Mouse (Mus musculus) lung, embryonic 16.5 days (tissue): ENCODE results near the gene Gstt4. TPM values are rescaled to one million over a fixed set of nuclear protein-coding genes. Genes with fewer than 3 reads are reported as not detected.

Source experiments
- ATAC-seq: fragments of 200-750 bp; cut with Nextera tagmentation; 2 replicates; pipeline ENCODE4 v1.8.0; 2017; ENCODE audit warnings: low read depth, mild to moderate bottlenecking, moderate library complexity
- H3K27ac ChIP-seq: fragments of 300-500 bp; sonication (generic); 2 replicates; pipeline ENCODE4 v1.5.1; 2014; ENCODE audit warnings: mild to moderate bottlenecking, control low read depth, low read length
- H3K27me3 ChIP-seq: fragments of 300-500 bp; sonication (generic); 2 replicates; pipeline ENCODE4 v1.6.1; 2014; ENCODE audit warnings: low read depth, low read length, mixed read lengths; ENCODE audit not compliant: control insufficient read depth, insufficient read depth
- H3K36me3 ChIP-seq: fragments of 300-500 bp; sonication (generic); 2 replicates; pipeline ENCODE4 v1.6.1; 2014; ENCODE audit warnings: low read length; ENCODE audit not compliant: control insufficient read depth, insufficient read depth
- H3K4me1 ChIP-seq: fragments of 300-500 bp; sonication (generic); replicated peaks from 2 replicates; pipeline ENCODE4 v1.6.1; 2014; ENCODE audit warnings: low read length, mixed read lengths; ENCODE audit not compliant: control insufficient read depth, insufficient read depth
- H3K4me2 ChIP-seq: fragments of 300-500 bp; sonication (generic); 2 replicates; pipeline ENCODE4 v1.6.1; 2014; ENCODE audit warnings: low read depth, low read length, control low read depth
- H3K4me3 ChIP-seq: fragments of 300-500 bp; sonication (generic); 2 replicates; pipeline ENCODE4 v1.5.1; 2014; ENCODE audit warnings: mild to moderate bottlenecking, low read length, control low read depth
- H3K9ac ChIP-seq: fragments of 300-500 bp; sonication (generic); 2 replicates; pipeline ENCODE4 v1.6.1; 2014; ENCODE audit warnings: low read length, control low read depth
- H3K9me3 ChIP-seq: fragments of 300-500 bp; sonication (generic); 2 replicates; pipeline ENCODE4 v1.6.1; 2016; ENCODE audit warnings: low read length; ENCODE audit not compliant: control insufficient read depth
- WGBS: fragments of 180-500 bp; shearing (Covaris S2); extraction: QIAGEN DNeasy Blood & Tissue Kit; methylation state at CpG from one replicate; pipeline ENCODE4 v1.1.7; 2014; 5-methylcytosine and 5-hydroxymethylcytosine counted together
- polyA plus RNA-seq: library from polyadenylated mRNA; unstranded; fragments of >200 nt; fragmentation: Nextera tagmentation; extraction: Ambion mirVana; gene quantifications from 2 replicates; pipeline ENCODE4 v1.2.1, GENCODE M21; 2015

The Gstt4 gene
- polyA plus RNA-seq, 1 experiment from 2014 or later, result not detected

- peak; percentile 56 for ATAC-seq
- 3% methylated on average over 18 of the region's 18 CpGs for WGBS
Measured at GRCm38 (mm10) chr10:75798176-75798696, 24.1 kb downstream of the Gstt4 start, which contains the start of gene Gstt1. TSS of gene Gstt1 (minus strand) at chr10:75798584.

GRCm38 (mm10) chr10:75797619-75798175 is 24.6 kb downstream of the Gstt4 start:
- H3K4me3 ChIP-seq, result peak overlapping the region; percentile 61
- H3K27ac ChIP-seq, result peak overlapping the region; percentile 49
- WGBS, result 0% methylated on average over 12 of the region's 12 CpGs
- H3K4me1 ChIP-seq, result peaks cover 22% of the 10 kb centered on the region
- no peaks in the 10 kb centered on the region for H3K36me3 ChIP-seq
- peak; percentile 70 for ATAC-seq
- no peaks in the 10 kb centered on the region for H3K9me3 ChIP-seq
- H3K9ac ChIP-seq, result peak overlapping the region; percentile 71
- no peaks in the 10 kb centered on the region; the same call in 1 of the 2 replicates for H3K27me3 ChIP-seq
- peak overlapping the region; percentile 96 for H3K4me2 ChIP-seq

More at GRCm38 (mm10) chr10:75798176-75798696, 24.1 kb downstream of the Gstt4 start, which contains the start of gene Gstt1:
- Histone ChIP-seq H3K27ac (peak within 1 kb of the TSS; percentile 49), H3K27me3 (no peaks in the 10 kb centered on the region; the same call in 1 of the 2 replicates), H3K4me3 (peak within 1 kb of the TSS; percentile 61), H3K9ac (peak within 1 kb of the TSS; percentile 71), H3K4me2 (peak within 1 kb of the TSS; percentile 96), H3K36me3 (no peaks in the 10 kb centered on the region), H3K4me1 (peaks cover 22% of the 10 kb centered on the region), H3K9me3 (no peaks in the 10 kb centered on the region)

- H3K9me3 ChIP-seq, result no peaks in the 10 kb centered on the region
- H3K36me3 ChIP-seq, result no peaks in the 10 kb centered on the region
- H3K27me3 ChIP-seq, result no peaks in the 10 kb centered on the region; the same call in 1 of the 2 replicates
- H3K9ac ChIP-seq, result peak overlapping the region; percentile 71
- peak overlapping the region; percentile 96 for H3K4me2 ChIP-seq
- WGBS, result 35% methylated on average over 11 of the region's 11 CpGs
- H3K27ac ChIP-seq, result peak overlapping the region; percentile 1; the same call in 1 of the 2 replicates
- ATAC-seq, result peak; percentile 35
- peaks cover 22% of the 10 kb centered on the region for H3K4me1 ChIP-seq
- H3K4me3 ChIP-seq, result peak overlapping the region; percentile 61
Measured at GRCm38 (mm10) chr10:75796731-75797516, 25.4 kb downstream of the Gstt4 start.

GRCm38 (mm10) chr10:75794880-75795279 is 27.5 kb downstream of the Gstt4 start:
- WGBS, result 35% methylated on average over 3 of the region's 3 CpGs
- H3K4me3 ChIP-seq, result no peak overlapping the region
- H3K4me2 ChIP-seq, result no peak overlapping the region
- no peaks in the 10 kb centered on the region for H3K9me3 ChIP-seq
- peak overlapping the region; percentile 12; the same call in 1 of the 2 replicates for H3K9ac ChIP-seq
- H3K36me3 ChIP-seq, result no peaks in the 10 kb centered on the region
- no peaks in the 10 kb centered on the region for H3K27me3 ChIP-seq
- peaks cover 26% of the 10 kb centered on the region for H3K4me1 ChIP-seq
- H3K27ac ChIP-seq, result no peak overlapping the region
- peak; percentile 24; the same call in 1 of the 2 replicates for ATAC-seq

- Histone ChIP-seq H3K27ac (peak overlapping the region; percentile 60; the same call in 1 of the 2 replicates), H3K9me3 (no peaks in the 10 kb centered on the region), H3K4me2 (0 out of 2 replicates have a peak overlapping the region, but pooled peaks have one; percentile 18), H3K4me3 (no peak overlapping the region), H3K36me3 (no peaks in the 10 kb centered on the region), H3K27me3 (no peaks in the 10 kb centered on the region), H3K9ac (peak overlapping the region; percentile 33; the same call in 1 of the 2 replicates), H3K4me1 (peaks cover 16% of the 10 kb centered on the region)
- WGBS, result 10% methylated on average over 7 of the region's 7 CpGs
- peak; percentile 60 for ATAC-seq
Measured at GRCm38 (mm10) chr10:75790773-75791172, 31.6 kb downstream of the Gstt4 start.

GRCm38 (mm10) chr10:75789841-75790240 is 32.5 kb downstream of the Gstt4 start:
- Histone ChIP-seq H3K4me1 (peaks cover 9% of the 10 kb centered on the region), H3K9ac (no peak overlapping the region), H3K27ac (no peak overlapping the region), H3K36me3 (no peaks in the 10 kb centered on the region), H3K27me3 (no peaks in the 10 kb centered on the region), H3K9me3 (no peaks in the 10 kb centered on the region), H3K4me3 (no peak overlapping the region), H3K4me2 (no peak overlapping the region)
- 62% methylated on average over 5 of the region's 5 CpGs for WGBS
- ATAC-seq, result no peak

- WGBS, result 77% methylated on average over 6 of the region's 6 CpGs
Measured at GRCm38 (mm10) chr10:75789081-75789735, 33.1 kb downstream of the Gstt4 start.

GRCm38 (mm10) chr10:75788277-75788676 is 34.1 kb downstream of the Gstt4 start:
- Histone ChIP-seq H3K9ac (no peak overlapping the region), H3K36me3 (no peaks in the 10 kb centered on the region), H3K4me1 (peaks cover 4% of the 10 kb centered on the region; the same call in 1 of the 2 replicates), H3K27ac (no peak overlapping the region), H3K4me2 (no peak overlapping the region), H3K9me3 (no peaks in the 10 kb centered on the region), H3K4me3 (no peak overlapping the region), H3K27me3 (no peaks in the 10 kb centered on the region)
- WGBS, result 88% methylated on average over 8 of the region's 8 CpGs
- no peak for ATAC-seq

More at GRCm38 (mm10) chr10:75789081-75789735, 33.1 kb downstream of the Gstt4 start:
- H3K4me2 ChIP-seq, result no peak overlapping the region
- no peak for ATAC-seq
- no peak overlapping the region for H3K9ac ChIP-seq
- H3K27me3 ChIP-seq, result no peaks in the 10 kb centered on the region
- peaks cover 4% of the 10 kb centered on the region; the same call in 1 of the 2 replicates for H3K4me1 ChIP-seq
- H3K9me3 ChIP-seq, result no peaks in the 10 kb centered on the region
- H3K36me3 ChIP-seq, result no peaks in the 10 kb centered on the region
- H3K27ac ChIP-seq, result no peak overlapping the region
- H3K4me3 ChIP-seq, result no peak overlapping the region
